Mouse (Mus musculus) heart, postnatal 4 days (tissue): ENCODE measurements at regions not wholly inside any gene's neighbourhood (a gene's known extent, or its start where the extent isn't known, plus 50 kb on each side); places are given as distances from the start of the nearest gene placed in this dataset.
A peak's percentile ranks its signal among the peaks of the same experiment; 100 is the strongest.
"Not testable (repeated sequence)": the region's sequence is repeated elsewhere in the genome, so short reads cannot be mapped to it uniquely, and the experiment has no call there.

Experiments
- DNase-seq: peaks from one replicate; pipeline ENCODE4 v3.0.0; 2021

DNA sequence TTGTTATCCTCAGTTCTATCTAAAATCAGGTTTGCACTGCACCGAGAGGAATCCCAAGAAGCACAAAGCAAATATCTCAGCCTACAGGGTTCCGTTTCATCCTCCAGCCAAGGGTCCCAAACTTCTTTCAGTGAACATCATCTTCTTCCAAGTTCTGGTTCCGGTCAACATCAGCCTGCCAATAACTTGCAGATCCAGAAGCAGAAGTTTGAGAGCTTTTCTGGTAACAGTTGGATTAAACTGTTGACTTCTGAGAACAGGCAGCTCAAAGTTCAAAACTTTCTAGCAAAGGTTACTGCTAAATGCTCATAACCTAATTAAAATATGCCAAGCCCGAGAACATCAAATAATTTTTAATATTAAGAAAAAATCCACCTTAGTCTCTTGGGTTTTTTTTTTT is 237.0 kb upstream of the Gm37988 start:
- no peak for DNase-seq

DNA sequence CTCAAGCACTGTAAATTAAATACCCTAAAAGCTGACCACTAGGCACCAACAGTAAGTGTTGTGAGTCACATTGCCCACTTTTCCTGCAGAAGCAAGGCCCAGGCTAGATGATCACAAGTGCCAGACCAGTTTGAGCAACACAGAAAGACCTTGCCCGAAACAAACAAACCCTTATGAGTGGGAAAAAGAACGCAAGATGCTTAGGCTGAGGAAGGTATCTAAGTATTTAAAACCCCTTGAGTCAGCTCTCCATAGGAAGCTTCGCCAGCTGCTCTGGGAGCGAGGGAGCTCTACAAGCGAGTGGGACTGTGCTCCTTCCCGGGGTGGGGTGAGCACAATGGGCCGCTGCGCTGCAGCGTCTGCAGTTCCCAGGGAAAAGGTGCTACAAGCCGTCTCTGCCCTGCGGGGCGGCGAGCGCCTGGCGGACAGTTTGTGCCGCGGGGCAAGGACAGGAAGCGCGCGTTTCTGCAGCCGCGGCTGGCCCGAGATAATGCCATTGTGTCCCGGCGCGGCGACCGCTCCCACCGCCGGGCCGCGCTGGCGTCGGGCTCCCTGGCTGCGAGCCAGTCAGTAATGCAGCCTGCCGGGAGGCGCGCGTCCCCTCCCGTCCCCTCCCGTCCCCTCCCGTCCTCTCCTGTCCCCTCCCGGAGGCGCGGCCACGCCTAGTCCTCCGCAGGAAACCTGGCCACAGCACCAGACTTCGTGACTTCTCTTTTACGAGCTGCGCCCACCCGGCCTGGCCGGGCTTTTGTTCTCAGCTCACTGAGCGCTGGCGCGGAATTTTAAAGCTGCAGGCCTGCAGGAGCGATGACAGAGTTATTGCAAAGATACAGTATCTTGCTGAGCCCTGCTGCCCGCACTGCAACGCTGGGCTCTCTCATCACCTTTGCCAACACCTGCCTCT is 236.1 kb upstream of the Gm37988 start:
- peak; percentile 86 for DNase-seq

GRCm38 (mm10) chr1:4572311-4572710 is 235.4 kb upstream of the Gm37988 start:
- DNase-seq = no peak

DNA sequence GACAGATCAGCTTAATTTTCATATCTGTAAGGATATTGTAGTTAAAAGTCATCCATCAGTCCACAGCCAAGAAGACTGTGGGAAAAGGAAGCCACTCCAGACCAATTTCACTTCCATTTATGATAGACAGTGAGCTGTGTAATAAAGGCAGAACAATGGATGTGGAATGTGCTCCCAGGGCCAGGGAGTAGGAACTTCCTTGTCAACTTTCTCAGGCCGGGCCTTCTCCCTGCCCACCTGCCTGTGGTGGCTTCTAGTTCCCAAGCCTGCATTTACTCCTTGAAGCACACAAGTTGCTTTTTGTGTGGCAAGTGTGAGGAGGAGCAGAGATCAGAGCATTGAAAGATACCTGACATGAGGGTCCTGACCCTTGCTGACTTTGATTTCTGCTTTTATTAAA is 233.6 kb upstream of the Gm37988 start:
- DNase-seq = no peak

GRCm38 (mm10) chr1:4576957-4577356 is 230.7 kb upstream of the Gm37988 start:
- no peak for DNase-seq

GRCm38 (mm10) chr1:4582534-4582933 is 225.2 kb upstream of the Gm37988 start:
- no peak for DNase-seq

- DNase-seq = no peak
Observed at GRCm38 (mm10) chr1:4597856-4598255, 209.8 kb upstream of the Gm37988 start.

GRCm38 (mm10) chr1:4598425-4598824 is 209.3 kb upstream of the Gm37988 start:
- no peak for DNase-seq

DNA sequence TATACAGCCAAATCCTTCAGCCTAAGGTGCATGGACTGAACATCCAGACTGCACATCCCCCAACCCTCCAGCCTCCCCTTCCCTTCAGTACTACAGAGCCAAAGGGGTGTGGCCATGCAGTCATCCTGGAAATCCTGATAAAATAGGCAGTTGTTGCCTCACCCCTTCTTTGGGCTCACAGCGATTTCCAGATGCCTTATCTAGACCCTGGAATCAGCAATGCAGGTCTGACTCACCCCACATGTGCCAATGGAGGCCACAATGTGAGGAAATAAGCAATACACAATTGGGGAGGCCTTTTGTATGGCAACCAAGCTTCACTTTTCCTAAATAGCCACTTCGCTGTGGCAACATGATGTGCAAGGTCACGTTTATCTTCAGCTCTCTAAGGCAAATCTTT is 205.3 kb upstream of the Gm37988 start:
- no peak for DNase-seq

GRCm38 (mm10) chr1:4608824-4609223 is 198.9 kb upstream of the Gm37988 start:
- no peak for DNase-seq

DNA sequence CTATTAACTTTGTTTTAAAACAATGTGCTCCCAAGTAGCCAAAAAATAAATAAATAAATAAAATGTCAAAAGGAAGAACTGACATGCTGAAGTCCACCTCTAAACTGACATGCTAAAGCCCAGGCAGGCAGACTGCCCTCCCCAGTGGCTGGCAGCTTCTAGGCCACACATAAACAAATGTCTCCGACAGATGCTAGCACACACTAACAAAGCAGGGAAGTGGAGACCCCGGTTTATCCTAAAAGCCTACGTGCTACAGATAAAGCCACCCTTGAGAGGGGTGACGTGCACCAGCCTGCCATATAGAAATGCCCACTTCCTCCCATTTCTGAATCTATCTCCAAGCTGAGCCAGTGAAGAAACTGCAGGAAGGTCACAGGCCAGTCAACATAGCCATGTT is 194.4 kb upstream of the Gm37988 start:
- no peak for DNase-seq

DNA sequence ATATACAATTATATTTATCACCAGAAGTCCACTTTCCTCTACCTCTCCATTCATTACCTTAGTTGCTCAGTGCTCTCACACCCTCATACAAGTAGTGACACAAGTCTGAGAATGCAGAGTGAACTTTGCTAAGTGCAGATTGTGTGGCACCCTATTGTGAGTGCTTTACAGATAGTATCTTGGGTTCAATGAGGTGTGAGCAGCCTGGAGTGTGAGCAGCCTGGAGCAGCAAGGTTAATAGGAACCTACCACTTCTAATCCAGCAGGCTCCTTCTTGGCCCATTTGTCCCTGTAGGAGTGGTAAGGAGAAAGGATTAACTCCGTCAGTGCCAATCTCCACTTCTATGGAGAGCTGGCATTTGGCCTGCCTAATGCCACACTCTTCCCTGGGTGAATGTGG is 192.4 kb upstream of the Gm37988 start:
- no peak for DNase-seq

DNA sequence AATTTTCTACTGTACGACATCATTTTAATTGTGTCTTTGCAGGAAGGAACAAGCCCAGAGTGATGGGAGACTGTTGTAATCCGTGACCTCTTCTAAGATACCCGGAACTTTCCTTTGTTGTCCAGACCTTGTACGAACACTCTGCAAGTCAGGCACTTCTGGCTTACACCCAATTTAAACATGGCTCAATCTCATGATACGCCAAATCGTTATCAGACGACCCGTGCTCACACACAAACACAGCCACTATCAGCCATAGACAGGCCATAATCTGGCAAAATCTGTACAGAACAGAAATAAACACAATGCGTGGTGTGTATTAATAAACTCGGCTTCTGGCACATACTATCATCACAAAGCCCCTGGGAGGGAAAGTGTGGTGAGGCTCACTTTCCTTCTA is 190.2 kb upstream of the Gm37988 start:
- no peak for DNase-seq

DNA sequence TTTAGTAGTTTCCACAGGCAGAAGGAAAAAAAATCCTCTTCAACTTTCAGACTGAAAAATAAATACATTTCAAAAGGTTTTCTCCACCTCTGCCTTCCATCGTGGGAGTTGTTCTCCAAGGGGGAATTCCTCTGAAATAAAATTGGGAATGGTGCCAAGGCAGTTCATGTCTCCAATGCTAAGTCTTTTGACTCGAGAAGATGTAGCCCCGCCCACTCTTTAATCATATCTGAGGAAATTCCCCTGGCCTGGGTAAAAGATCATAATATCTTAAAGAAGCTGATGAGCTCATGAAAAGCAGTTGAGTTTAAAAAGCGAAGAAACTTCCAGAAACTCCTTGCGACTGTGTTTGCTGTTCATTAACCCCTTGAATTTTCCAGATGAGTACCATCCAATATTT is 185.3 kb upstream of the Gm37988 start:
- peak; percentile 27 for DNase-seq

DNA sequence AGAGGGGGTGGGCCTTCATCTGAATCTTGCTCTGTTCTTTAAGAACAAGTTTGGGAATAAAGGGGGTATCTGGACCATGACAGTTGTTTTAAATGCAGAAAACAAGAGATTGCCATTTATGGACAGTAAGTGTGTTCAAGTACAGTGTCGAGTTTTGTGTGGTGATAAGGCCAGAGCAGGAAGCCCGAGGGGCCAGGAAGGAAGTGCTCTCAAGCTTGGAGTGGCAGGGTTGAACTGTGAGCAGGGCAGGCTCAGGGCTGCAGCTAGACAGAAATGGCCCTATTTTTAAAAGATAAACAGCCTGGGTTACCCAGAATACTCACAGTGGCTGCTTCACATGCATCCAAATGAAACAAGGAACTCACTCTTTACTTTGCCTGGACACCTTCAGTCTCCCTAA is 184.4 kb upstream of the Gm37988 start:
- no peak for DNase-seq

GRCm38 (mm10) chr1:4653937-4654336 is 153.8 kb upstream of the Gm37988 start:
- DNase-seq = peak; percentile 11

DNA sequence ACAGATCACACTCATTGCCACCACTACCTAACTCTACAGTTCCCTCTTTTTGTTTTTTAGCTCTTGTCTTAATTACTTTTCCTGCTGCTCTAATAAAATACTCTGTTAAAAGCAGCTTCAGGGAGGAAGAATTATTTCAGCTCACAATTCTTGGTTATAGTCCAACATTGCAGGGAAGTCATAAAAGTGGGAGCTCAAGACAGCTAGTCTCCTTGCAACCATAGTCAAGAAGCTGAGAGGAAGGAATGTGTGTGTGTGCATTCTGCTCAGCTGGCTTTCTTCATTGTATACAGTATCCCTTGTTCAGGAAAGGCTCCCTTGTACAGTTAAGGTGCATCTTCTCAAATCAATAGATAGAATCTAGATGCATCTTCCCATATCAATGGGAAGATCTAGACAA is 152.4 kb upstream of the Gm37988 start:
- DNase-seq = no peak

GRCm38 (mm10) chr1:4656883-4657282 is 150.8 kb upstream of the Gm37988 start:
- DNase-seq = no peak

DNA sequence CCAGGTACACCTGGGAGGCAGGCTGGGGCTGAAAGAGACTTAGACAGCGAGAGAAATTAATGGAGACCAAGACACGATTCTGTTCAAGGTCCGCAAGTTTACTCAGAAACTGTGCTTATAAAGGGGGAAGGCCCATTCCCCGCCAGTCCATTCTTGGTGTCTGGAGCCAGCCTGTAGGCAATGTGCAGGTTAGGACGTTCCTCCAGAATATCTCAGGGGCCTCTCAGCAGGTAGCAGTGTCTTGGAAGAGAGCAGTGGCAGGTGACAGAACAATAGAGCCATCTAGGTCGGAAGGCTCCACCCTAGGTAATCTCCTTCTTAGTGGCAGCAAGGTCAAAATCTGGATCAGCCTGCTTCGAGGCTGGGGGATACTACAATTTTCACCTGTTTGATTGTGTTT is 147.6 kb upstream of the Gm37988 start:
- DNase-seq = not testable (repeated sequence)

- DNase-seq = not testable (repeated sequence)
Observed at GRCm38 (mm10) chr1:4660616-4661015, 147.1 kb upstream of the Gm37988 start.

DNA sequence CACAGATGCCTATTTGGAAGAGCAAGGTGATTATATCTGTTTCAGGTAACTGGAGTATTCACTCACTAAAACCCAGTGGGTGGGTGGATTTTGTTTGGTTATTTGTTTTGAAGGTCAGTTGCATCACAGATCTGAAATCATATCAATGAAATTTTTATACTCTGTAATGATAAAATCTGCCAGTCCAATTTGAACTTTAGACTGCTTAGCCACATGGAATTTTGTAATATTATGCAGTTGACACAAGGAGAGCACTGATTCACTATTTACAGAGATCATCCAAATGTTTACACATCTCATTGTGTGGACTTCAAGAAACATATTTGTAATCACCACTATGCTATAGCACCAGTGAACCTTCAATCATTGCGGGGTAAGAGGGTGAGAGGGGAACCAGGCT is 145.9 kb upstream of the Gm37988 start:
- no peak for DNase-seq

- DNase-seq = no peak
Observed at GRCm38 (mm10) chr1:4669732-4670131, 138.0 kb upstream of the Gm37988 start.

- DNase-seq = no peak
Observed at GRCm38 (mm10) chr1:4671237-4672019, 136.3 kb upstream of the Gm37988 start.

- DNase-seq = no peak
Observed at GRCm38 (mm10) chr1:4672344-4672743, 135.3 kb upstream of the Gm37988 start.
